Mouse (Mus musculus): Measurements from ENCODE around the gene H2-M10.3.
"Not testable (repeated sequence)": the region's sequence is repeated elsewhere in the genome, so short reads cannot be mapped to it uniquely, and the experiment has no call there.

The H2-M10.3 gene

DNA sequence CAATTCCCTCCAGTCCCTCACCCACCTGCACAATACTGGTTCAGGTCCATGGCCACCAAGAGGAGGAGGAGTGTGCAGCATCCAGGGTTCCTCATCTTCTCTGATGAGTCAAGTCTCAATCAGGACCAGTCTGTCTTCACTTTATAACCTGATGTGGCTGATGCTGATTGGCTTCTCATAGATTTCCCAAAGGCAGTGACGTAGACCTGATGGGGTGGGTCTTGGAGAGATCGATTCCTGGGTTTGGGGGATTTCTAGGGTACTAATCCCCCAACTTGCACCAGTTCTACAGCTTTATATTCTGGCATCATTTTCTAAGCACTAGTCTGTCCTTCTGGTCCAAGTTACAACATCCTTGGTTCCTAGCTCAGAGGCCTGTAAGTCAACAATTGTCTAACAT, at the start of gene H2-M10.3:
H2-M10.3 (minus strand) TSS at position 101 of the 400 bp plus-strand sequence.
- DNase-seq, result not testable (repeated sequence)

DNA sequence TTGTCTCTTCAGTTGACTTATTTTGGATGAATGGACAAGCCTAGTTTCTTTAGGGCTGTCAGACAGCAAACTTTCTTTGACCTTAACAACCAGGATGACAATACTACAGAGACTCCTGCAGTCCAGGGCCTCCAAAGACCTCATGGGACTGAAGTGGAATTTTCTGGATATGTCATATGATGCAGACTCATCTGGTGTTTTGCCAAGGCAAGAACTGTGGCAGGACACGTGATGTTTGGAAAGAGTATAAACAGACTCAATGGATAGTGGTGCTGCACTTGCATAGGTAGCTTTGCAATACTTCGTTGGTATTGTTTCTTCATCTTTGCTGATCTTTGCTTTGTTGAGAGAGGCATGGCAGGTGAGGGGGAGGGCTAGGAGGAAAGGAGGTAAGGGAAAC, 49.2 kb upstream of the H2-M10.3 start:
- no peak for DNase-seq

DNA sequence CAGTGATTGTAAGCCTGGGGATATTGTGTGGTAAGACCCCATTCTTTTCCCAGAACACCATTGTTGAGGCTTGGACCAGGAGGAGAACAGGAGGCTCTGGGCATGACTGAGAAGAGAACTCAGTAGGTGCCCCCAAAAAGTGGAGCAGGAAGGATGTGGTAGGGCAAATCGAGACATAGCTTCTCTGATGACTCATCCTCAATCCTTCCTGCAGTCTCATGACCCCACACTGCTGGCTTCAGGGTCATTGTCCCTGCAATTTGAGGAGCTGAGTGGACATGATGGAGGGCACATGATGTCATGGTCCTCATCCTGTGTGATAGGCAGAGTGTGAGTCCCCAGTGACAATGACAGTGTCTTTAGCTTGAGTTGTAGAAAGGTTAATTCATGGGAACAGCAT, 47.2 kb upstream of the H2-M10.3 start:
- no peak for DNase-seq

DNA sequence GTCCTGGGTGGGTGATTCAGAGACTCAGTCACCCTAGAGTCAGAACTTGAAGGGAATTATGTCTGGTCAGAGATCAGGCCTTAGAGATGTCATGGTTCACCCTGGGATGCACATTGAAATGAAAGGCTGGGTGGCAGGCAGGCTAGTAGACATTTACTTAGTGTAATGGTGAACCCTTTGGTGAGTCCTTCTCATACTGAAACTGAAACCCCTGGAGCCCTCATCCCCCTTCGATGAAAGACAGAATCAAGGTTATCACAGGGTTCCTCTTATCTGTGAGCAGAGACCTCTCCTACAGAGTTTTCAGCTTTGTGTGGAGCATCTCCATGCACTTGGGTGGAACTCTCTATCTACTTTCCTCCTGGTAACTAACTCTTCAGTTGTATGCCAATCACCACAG, 46.1 kb upstream of the H2-M10.3 start:
- DNase-seq, result no peak

DNA sequence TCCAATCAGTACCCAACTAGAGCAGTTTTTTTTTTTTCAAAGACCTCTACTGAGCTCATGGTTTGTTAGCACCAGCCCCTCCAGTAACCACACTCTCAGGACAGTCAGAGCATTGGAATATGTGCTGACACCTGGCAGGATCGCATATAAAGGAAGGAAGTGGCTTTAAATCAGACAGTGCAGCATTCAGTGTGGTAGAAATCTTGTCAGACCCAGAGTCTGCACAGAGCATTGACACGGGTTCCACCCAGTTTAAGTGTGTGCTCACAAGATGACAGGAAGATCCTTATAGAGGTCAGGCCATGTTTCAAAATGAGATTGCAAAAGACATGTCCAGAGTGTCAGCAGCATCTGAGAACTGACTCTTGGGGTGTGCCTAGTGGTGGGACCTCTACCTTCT, 21.7 kb upstream of the H2-M10.3 start:
- no peak for DNase-seq

DNA sequence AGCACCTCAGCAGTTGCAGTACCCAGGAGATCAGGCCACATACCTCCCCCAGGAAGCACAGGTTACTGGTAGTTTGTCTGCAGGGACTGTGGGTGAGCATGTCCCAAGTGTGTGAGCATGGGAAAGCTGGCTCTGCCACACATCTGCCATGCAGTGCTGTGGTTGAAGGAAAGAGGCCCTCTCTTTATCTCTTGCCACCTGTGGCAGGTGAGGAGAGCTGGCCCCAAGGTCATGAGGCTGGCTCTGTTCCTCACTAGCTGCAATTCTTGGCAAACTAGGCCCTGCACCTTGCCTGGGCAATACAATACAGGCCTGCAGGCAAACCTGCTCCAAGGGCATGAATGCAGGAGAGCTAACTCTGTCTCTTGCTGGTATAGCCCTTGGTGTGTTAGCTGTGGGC, 5.8 kb downstream of the H2-M10.3 start:
- not testable (repeated sequence) for DNase-seq

DNA sequence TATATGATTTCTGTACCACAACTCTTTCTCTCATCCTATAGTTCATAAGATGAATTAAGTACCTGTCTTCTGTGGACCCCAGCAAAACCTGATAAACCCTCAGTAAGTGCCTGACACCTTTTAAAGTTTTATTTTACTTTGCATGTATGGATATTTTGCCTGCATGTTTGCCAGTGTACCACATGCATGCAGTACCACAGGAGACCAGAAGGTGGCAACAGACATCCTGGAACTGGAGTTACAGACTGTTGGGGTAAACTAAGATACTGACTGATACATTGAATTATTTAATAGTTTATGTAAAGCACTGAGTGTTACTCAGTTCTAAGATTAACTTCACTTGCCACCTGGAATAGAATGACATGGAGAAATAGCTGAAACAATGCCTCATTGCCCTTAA, 10.7 kb downstream of the H2-M10.3 start:
- DNase-seq, result peak; percentile 33 to 68

DNA sequence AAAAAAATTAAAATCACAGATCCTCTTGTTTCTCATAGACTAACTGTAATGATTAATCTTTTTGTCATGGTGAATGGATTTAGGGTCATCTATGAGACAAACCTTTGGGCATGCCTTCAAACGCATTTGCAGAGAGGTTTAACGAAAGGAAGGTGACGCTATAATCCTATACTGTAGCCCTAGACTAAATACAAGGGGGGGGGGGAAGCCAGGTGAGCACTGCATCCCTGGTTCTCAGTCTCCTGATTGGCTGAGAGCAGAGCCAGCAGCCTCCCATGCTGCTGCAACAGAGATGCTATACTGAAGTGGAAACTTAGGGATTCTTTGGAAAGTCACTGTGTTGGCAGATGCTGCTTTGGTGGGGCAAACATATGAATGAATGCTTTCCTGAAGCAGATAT, 12.5 kb downstream of the H2-M10.3 start:
- DNase-seq, result no peak

DNA sequence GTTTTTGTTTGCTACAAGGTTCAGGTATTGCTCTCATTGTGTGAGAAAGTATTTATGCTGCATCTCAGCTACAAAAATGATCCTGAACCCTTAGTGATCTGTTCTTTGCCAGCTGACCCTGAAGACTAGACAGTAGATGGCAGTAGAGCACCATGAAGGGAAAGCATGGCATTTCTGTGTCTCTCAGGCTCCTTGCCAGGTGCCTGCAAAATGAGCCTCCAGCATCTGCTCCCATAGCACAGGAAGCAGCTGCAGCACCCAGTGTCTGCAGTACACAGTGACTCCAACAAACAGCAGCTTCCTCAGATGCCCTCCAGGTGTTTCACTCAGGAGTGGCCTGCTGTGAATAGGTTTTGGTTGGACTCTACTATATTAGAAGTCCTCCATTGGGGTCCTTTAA, 12.9 kb downstream of the H2-M10.3 start:
- DNase-seq, result peak; percentile 60 to 78

DNA sequence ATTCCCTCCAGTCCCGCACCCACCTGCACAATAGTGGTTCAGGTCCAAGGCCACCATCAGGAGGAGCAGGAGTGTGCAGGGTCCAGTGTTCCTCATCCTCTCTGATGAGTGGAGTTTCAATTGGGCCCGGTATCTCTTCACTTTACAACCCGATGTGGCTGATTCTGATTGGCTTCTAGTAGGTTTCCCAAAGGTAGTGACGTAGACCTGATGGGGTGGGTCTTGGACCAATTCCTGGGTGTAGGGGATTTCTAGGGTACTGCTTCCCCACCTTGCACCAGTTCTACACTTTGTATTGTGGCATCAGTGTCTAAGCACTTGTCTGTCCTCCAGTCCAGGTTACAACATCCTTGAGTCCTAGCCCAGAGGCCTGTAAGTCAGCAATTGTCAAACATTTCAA, 42.2 kb downstream of the H2-M10.3 start, which contains the start of gene H2-M10.1:
H2-M10.1 (minus strand) TSS at position 101 of the 400 bp plus-strand sequence.
- no peak for DNase-seq

DNA sequence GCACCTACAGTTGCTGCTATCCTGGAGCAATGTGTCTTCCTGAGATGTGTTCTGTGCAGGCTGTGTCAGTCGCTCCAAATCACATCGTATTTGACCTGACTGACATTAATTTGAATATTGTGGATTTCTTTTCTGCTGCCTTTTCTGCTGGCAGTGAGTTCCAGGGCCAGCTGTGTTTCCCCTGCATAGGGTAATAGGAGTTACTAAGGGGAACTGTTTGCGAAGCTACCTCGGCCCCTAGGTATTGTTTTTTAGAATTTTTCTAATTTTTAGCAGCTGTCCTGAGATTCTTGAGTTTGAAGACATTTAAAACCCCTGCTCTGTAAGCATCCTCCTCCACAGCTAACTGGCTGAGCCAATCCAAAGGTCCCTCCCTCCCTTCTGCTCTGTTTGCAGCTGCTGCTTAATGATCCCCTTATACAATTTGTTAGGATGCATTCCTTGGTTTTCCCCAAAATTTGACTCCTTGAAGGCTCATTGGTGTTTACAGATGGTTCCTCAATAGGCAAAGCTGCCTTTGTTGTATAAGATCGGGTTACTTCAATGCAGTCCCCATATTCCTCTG, 52.4 kb downstream of the H2-M10.3 start:
- DNase-seq, result no peak

DNA sequence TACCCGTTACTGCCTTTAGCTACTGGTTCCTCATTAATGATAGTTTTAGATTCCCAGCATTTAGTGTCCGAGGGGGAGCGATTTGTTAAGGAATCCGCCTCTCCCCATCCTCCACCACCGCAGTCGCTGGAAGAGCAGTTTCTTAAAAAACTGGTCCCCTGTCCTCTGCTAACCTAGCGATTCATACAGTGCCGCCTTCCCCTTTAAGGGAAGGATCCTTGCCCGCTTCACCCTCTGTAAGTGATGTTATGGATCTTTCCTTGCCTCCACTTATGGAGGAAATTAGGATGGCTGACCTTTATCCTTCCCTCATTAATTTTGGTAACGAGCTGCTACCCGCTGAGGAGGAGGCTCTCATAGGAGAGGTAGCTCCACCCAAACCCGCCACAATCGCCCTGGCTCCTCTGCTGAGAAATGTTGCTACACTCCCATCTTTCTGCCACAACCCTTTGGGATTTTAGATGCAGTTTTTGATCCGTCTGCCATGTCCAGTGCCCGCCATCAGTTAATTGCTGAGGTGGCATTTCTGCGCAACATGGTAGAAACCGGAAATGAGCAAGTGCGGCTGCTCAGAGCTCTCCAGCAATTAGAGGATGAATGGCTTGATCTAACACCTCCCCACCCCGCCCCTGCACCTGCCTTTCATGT, 53.1 kb downstream of the H2-M10.3 start:
- DNase-seq, result peak; percentile 90
